Mouse (Mus musculus): ENCODE results near the gene Tspan6.

The Tspan6 gene

DNA sequence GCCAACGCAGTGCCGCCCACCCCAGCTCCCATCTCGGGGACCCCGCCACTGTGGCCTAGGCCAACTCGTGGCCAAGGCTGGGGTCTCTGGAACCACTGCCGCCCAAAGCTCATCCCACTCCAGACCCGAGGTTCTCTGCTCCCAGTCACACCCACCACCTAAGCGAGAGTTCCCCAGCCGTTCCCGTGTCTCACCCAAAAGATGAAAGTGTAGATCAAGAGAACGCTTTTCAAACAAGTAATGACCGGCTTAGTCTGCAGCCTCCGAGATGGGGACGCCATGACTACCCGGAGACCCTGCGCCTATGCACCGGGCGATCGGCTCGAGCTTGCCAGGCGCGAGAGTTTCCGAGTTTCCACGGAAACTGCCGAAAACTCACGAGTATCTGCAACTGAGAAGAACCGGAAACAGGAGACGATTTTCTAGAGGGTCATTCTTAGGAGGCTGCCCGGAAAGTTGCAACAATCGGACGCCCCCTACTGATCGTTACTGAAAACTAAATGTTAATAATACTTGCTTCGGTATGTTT, at the start of gene Tspan6:
Gene Tspan6 (minus strand): TSS at position 416 of the 529 bp plus-strand sequence.
- peak; percentile 57 for DNase-seq (ENCODE audit: low spot score)

DNA sequence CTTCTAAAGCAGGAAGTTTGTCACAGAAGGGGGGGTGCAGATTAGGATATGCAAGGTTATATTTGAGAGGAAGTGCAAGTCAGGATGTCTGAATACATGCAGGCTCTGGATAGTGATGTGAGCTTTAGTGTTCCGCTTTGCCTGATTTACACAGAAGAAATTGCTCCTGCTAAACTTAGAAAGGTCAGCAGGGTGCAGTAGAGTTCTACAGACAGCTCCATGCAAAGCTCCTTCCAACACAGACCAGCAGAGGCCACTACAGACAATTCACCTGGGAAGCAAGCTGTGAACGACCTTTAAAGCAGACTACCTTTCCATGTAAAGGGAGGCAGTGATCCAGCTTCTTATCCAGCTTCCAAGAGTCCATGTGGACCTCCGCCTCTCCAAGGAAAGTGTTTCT, 49.2 kb upstream of the Tspan6 start:
- DNase-seq (ENCODE audit: low spot score) = peak; percentile 29

DNA sequence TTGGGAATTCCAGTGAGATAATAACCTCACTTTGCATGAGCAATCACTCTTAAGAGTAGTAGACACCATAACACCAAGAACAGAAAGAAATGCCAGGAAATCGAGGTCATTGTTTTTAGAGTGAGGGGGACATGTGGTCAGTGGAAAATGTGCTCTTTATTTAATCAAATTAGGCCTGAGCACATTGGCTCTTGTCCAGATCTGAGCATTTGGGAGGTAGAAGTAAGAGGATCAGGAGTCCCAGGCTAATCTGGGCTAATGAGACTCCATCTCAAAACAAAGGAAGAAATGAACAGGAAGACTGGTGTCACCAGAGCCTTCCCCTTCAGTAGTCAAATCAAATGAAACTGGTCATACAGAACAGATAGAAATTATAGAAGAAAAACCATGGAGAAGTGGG, 41.3 kb upstream of the Tspan6 start:
- DNase-seq (ENCODE audit: low spot score) = no peak

DNA sequence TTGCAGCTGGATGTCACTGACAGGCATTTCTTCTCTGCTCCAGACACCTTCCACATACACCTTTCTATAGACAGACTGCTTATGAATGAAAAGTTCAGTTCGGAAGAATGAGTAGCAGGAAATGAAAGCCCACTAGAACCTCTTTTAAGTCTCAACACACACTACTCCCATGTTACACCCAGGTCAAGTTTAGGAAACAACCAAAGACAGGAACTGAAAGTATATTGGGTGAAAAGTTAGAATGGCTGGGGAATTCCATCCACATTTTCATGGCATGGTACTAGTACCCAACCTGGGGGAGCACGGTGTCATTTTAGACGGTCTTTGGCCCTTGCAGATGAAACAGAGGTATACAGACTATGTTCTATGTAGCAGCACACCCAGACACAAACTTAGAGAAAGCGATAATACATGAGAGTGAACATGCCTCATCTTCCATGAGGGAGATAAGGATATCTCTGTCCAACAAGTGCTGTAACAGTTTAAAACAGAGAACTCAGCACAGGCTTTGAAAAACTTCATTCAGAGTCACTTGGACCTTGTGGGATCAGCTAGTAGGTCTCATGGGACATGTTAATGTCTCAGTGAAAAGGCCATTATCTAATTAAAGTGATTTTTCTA, 38.5 kb upstream of the Tspan6 start:
- DNase-seq (ENCODE audit: low spot score) = no peak

DNA sequence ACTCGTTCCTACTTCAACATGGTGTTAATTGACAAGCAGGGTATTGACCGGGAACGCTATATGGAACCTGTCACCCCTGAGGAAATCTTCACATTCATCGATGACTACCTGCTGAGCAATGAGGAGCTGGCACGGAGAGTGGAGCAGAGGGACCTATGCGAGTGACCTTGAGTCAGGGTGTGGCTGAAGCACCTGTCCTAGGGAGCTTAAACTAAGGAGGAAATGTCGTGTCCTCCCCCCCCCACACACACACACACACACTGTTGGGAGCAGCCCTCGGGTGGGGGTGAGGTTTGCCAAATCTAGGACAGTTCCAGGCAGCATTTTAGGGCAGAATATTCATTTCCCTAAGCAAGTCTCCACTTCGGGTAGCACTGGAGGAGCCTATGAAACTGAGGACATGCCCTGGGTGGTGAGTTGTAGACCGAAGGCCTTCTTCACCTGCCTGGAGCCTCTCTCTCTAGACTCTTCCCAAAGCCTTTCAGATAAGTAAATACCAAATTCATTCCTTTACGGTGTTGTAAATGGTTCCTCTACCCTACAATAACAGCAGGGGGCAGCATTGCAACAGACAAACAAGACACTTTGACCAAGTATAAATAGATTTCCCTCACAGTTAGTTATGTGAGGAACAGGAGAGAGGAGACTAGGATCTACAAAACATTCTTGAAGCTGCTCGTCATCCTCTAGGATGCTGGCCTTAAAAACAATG, 33.2 kb upstream of the Tspan6 start:
- DNase-seq (ENCODE audit: low spot score) = no peak

DNA sequence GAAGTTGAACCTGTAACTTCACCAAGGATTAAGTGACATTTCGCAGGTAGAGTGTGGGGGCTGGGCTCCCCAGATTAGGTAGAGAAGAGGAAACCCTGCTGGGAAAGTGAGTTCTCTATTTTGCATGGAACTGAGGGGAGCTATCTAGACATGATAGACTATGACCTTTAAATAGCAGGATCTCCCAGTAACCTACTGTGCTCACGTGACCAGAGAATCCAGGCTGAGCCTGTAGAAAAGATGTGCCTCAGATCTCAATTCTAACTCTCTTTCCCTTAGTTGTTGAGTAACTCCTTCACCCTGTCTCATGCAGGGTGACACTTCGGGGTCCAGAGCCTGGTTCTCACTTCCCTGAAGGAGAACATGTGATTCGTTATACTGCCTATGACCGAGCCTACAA, 28.5 kb upstream of the Tspan6 start:
- no peak for DNase-seq (ENCODE audit: low spot score)

DNA sequence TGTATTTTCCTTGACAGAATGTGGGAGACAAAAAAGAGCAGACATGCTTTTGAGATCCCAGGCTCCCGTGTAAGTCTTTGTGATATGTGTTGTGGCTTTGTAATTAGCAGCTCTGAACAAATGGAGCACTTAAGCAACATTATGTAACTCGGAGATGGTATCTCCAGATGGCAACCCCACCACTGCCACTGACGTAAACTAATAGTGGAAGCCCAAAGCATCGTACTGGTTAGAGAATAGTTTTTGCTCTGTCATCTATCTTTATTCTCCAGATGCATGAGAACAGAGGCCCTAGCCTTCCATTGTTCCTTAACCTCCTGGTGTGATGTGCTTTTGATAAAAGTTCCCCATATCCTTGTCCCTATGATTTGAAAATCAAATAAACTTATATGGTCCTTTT, 23.0 kb upstream of the Tspan6 start:
- DNase-seq (ENCODE audit: low spot score) = no peak

DNA sequence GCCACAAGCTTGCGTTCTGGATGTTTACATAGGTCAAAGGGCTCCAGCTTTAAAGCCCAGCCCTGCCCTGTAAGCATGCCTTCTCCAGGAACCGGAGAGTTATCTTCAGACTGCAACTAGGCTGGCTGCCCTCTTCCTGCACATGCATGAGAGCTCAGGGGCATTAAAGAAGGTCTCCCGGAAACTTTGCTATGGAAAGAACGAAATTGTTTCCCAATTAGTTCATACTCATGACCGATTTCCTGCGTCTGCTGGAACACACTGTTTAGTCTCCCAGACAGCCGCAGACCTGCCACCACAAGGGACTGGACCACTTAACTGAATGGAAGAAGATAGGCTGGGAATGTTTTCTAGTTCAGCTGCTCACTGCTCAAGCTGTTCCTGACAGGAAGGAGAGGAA, 16.0 kb upstream of the Tspan6 start:
- DNase-seq (ENCODE audit: low spot score) = no peak

DNA sequence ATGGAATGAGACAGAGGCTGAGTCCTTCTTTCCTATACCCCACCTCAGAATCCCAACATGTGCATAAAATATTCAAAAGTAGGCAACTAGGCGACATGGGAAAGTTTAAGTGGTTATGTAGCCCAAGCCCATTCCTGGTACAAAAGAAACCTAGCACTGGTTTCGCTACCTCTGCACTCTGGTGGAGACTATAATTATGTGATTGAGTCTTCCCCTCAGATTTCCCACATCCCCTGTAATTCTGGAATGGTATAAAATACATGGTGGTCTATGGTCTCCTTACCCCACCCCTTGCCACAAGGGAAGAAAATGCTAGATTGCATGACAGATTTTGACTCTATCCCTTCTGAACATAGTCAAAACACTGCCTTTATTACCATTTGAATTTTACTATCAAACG, 14.8 kb upstream of the Tspan6 start:
- no peak for DNase-seq (ENCODE audit: low spot score)

DNA sequence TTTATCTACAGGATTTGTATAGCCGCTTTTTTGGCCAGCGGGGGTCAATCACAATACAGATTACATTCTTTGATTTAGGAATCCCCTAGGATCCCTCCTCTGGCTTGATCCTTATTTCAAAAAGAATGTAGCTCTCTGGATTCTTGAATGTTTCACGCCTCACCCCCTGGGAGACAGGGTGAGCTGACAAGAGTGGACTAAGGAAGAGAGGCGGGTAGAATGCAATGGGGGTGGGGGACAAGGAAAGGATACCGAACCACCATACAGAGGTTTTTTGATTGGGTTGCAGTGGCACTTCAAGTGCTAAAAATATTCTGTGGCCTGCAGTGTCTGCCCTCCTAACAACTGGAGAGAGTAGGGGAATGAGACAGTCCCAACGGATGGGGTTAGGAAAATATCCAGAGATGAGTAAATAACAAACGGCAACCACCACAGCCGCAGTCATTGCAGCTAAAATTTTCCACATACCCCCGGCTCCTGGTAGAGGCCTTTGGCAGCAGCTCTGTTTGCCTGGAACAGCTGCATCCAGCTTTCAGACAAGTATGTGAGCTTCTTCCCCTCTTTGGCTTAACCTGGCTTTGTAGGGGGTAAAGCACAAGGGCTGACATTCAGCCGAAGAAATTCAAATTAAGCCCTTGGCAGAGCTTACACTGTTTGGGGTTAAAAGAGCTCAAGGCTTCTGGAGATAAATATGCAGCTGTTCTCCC, 13.3 kb upstream of the Tspan6 start:
- no peak for DNase-seq (ENCODE audit: low spot score)

DNA sequence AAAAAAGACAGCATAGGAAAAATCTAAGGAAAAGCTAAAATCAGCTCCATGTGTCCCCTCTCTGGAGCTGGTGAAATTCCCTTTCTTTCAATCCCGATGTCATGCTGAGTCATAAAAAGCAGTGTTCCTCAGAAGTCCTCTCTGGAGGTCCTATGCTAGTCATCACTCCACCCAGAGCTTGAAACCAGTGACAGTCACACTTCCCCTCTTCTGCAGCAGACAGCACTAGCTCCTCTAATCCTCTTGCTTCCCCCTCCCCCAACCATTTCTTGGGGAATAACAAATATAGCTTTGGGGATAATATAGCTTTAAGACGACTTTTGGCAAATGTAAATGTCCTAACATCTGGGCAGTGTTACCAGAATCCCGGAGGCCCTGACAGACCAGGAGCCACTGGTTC, 10.0 kb upstream of the Tspan6 start, which contains the start of gene Srpx2:
Gene Srpx2 (plus strand): TSS at position 166 of the 400 bp plus-strand sequence.
- no peak for DNase-seq (ENCODE audit: low spot score)

DNA sequence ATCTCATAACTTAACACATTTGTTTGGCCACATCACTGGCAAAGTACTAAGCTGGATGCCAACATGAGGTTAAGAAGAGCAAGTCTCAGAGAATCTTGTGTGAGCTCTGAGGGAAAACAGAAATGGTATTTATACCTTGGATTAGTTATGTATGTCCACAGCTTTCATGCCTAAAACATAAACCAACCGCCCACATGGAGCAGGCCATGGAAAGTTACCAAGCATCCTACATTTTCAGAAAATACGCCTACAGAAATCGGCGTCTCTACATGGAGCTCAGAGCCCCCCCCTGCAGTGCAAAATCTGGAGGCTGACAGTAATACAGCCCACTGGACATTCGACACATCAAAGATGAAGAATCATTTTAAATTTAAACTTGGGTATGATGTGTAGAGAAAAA, 10.1 kb downstream of the Tspan6 start:
- no peak for DNase-seq (ENCODE audit: low spot score)

DNA sequence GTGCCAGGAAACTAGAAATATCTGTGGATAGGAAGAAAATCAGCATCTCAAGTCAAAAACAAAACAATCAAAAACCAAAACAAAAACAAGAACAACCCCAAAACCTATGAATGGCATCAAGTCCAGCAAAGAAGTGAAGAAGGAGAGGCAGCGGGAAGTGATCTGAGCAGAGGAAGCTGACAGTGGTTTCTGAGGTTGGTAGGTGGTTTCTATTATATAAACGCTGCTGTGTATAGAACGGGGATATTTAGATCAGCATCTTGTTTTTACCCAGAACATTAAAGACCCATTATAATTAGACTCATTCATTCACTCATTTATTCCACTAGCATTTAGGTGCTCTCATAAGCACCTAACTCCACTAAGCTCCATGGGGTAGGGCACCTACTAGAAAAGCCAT, 10.9 kb downstream of the Tspan6 start:
- no peak for DNase-seq (ENCODE audit: low spot score)

DNA sequence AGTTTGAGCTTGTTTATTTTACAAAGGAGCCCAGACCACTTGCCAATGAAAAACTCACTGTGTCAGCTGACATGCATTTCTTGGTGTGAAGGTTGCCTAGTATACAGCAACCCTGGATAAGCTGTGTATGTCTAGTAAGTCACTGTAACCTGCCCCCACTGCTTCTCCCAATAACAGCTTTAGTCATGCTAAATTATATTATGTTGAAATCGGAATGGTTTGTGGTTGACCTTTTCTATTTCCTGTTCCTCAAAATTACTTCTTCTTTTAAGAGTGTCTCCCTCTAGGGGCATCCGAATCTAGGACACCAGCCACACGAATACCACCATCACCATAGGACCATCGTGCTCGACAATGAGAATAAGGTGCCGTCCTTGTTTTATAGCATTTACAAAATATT, 28.5 kb downstream of the Tspan6 start:
- DNase-seq (ENCODE audit: low spot score) = no peak

DNA sequence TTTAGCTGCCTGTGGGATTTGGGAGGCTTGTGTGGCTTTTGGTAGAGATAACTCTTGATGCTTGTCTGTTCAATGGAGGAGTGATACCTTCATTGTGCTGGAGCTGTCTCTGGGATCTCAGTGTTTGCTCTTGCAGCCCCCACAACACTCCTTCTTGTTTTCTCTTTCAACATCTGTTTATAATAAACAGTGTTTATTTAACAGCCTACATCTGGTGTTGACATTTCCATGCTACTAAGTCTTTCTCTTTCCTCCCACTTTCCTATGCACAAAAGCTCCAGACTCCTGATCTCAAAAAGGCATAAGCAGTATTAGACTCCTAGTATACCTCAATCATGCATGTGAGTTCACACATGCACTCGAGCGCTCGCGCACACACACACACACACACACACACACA, 44.6 kb downstream of the Tspan6 start:
- no peak for DNase-seq (ENCODE audit: low spot score)

DNA sequence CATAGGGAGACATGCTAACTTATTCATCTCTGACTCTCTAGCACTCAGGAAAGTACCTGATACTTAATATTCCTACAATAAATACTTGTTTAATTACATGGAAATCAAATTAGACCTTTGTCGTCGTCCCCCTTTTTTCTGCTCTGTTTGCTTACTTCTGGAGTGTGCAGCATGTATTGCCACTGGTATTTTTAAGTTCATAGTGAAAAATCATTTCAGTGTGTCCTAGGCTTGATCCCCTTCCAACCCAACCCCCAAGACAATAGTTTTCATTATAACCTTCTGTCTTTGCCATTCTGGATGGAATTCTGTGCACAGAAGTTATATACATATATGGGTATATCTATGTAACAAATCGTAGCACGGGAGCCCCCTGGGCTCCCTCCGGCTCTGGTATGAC, 47.5 kb downstream of the Tspan6 start, which contains the start of gene Tnmd:
Gene Tnmd (plus strand): TSS at position 301 of the 400 bp plus-strand sequence.
- no peak for DNase-seq (ENCODE audit: low spot score)

All from urinary bladder, postnatal 25 days (tissue).